Mouse (Mus musculus) regulatory T cell (primary cell): ENCODE measurements at regions not wholly inside any gene's neighbourhood (a gene's known extent, or its start where the extent isn't known, plus 50 kb on each side); places are given as distances from the start of the nearest gene placed in this dataset.

ENCODE experiments used
- in situ Hi-C: fragments of 300-600 bp; cut with MboI, MseI; formaldehyde crosslinking; loops from one replicate; pipeline ENCODE4 v1.15.1; 2025; ENCODE audit warnings: high pct_unique_total_duplicates

- in situ Hi-C loops, result no loop called here
Measured at GRCm38 (mm10) chr3:146337429-146337828, 67.0 kb upstream of the Ssx2ip start.

GRCm38 (mm10) chr3:146337861-146338281 lies 66.6 kb upstream of the Ssx2ip start:
- in situ Hi-C loops, result no loop called here

- in situ Hi-C loops, result no loop called here
Measured at GRCm38 (mm10) chr3:146338445-146338844, 66.0 kb upstream of the Ssx2ip start.

GRCm38 (mm10) chr3:146340316-146341055 lies 64.0 kb upstream of the Ssx2ip start:
- in situ Hi-C loops, result loop anchor here (10.0 kb wide), 1 partner anchor 444 kb away; no protein-coding TSS in a partner anchor

GRCm38 (mm10) chr3:146341652-146342340 lies 62.6 kb upstream of the Ssx2ip start:
- in situ Hi-C loops, result loop anchor here (10.0 kb wide), 1 partner anchor 443 kb away; no protein-coding TSS in a partner anchor

GRCm38 (mm10) chr3:146342727-146343126 lies 61.7 kb upstream of the Ssx2ip start:
- in situ Hi-C loops, result loop anchor here (10.0 kb wide), 1 partner anchor 442 kb away; no protein-coding TSS in a partner anchor

GRCm38 (mm10) chr3:146343649-146344401 lies 60.6 kb upstream of the Ssx2ip start:
- in situ Hi-C loops, result loop anchor here (10.0 kb wide), 1 partner anchor 441 kb away; no protein-coding TSS in a partner anchor

GRCm38 (mm10) chr3:146344402-146345025 lies 59.9 kb upstream of the Ssx2ip start:
- in situ Hi-C loops, result loop anchor here (5.0 to 10.0 kb wide), 2 partner anchors 162 to 440 kb away; no protein-coding TSS in a partner anchor

- in situ Hi-C loops, result loop anchor here (5.0 to 10.0 kb wide), 2 partner anchors 163 to 439 kb away; no protein-coding TSS in a partner anchor
Measured at GRCm38 (mm10) chr3:146345308-146345780, 59.1 kb upstream of the Ssx2ip start.

GRCm38 (mm10) chr3:146345946-146346345 lies 58.5 kb upstream of the Ssx2ip start:
- in situ Hi-C loops, result loop anchor here (5.0 to 10.0 kb wide), 2 partner anchors 164 to 439 kb away; no protein-coding TSS in a partner anchor

- in situ Hi-C loops, result loop anchor here (5.0 to 10.0 kb wide), 2 partner anchors 165 to 437 kb away; no protein-coding TSS in a partner anchor
Measured at GRCm38 (mm10) chr3:146347311-146347710, 57.1 kb upstream of the Ssx2ip start.

- in situ Hi-C loops, result loop anchor here (5.0 to 10.0 kb wide), 2 partner anchors 167 to 436 kb away; no protein-coding TSS in a partner anchor
Measured at GRCm38 (mm10) chr3:146348921-146349320, 55.5 kb upstream of the Ssx2ip start.

- in situ Hi-C loops, result loop anchor here (5.0 to 10.0 kb wide), 2 partner anchors 167 to 435 kb away; no protein-coding TSS in a partner anchor
Measured at GRCm38 (mm10) chr3:146349393-146349792, 55.0 kb upstream of the Ssx2ip start.

GRCm38 (mm10) chr3:146350126-146350525 lies 54.3 kb upstream of the Ssx2ip start:
- in situ Hi-C loops, result no loop called here

- in situ Hi-C loops, result no loop called here
Measured at GRCm38 (mm10) chr3:146351468-146351867, 53.0 kb upstream of the Ssx2ip start.

- in situ Hi-C loops, result no loop called here
Measured at GRCm38 (mm10) chr3:146352187-146352586, 52.3 kb upstream of the Ssx2ip start.

GRCm38 (mm10) chr3:146353961-146354360 lies 50.5 kb upstream of the Ssx2ip start:
- in situ Hi-C loops, result no loop called here
